Mouse (Mus musculus) hindbrain, embryonic 14.5 days (tissue): Measurements from ENCODE around the gene Dynlt1b. TPM values are rescaled to one million over a fixed set of nuclear protein-coding genes. Genes with fewer than 3 reads are reported as not detected.
"Not testable (repeated sequence)": the region's sequence is repeated elsewhere in the genome, so short reads cannot be mapped to it uniquely, and the experiment has no call there.

Source experiments
- ATAC-seq: fragments of 200-750 bp; cut with Nextera tagmentation; 2 replicates; pipeline ENCODE4 v1.8.0; 2017; ENCODE audit warnings: moderate number of reproducible peaks, mild to moderate bottlenecking, moderate TSS enrichment, moderate library complexity; ENCODE audit not compliant: low FRiP score
- DNase-seq: peaks from one replicate; pipeline ENCODE4 v3.0.0-alpha.2; 2015; ENCODE audit warnings: low spot score
- H3K27ac ChIP-seq: fragments of 300-500 bp; sonication (generic); 2 replicates; pipeline ENCODE4 v1.5.1; 2014; ENCODE audit warnings: mild to moderate bottlenecking, moderate library complexity
- H3K27me3 ChIP-seq: fragments of 300-500 bp; sonication (generic); 2 replicates; pipeline ENCODE4 v1.6.1; 2014; ENCODE audit warnings: mild to moderate bottlenecking, low read length, mixed read lengths; ENCODE audit not compliant: control insufficient read depth, insufficient read depth
- H3K36me3 ChIP-seq: fragments of 300-500 bp; sonication (generic); replicated peaks from 2 replicates; pipeline ENCODE4 v1.6.1; 2014; ENCODE audit not compliant: control insufficient read depth, insufficient read depth
- H3K4me1 ChIP-seq: fragments of 300-500 bp; sonication (generic); replicated peaks from 2 replicates; pipeline ENCODE4 v1.6.1; 2014; ENCODE audit warnings: antibody characterized with exemption, low read length, mixed read lengths; ENCODE audit not compliant: control insufficient read depth, insufficient read depth
- H3K4me2 ChIP-seq: fragments of 300-500 bp; sonication (generic); replicated peaks from 2 replicates; pipeline ENCODE4 v1.6.1; 2014; ENCODE audit warnings: mild to moderate bottlenecking, moderate library complexity
- H3K4me3 ChIP-seq: fragments of 300-500 bp; sonication (generic); replicated peaks from 2 replicates; pipeline ENCODE4 v1.5.1; 2014; ENCODE audit warnings: mild to moderate bottlenecking, low read length
- H3K9ac ChIP-seq: fragments of 300-500 bp; sonication (generic); 2 replicates; pipeline ENCODE4 v1.6.1; 2014
- H3K9me3 ChIP-seq: fragments of 300-500 bp; sonication (generic); 2 replicates; pipeline ENCODE4 v1.6.1; 2016; ENCODE audit warnings: low read length; ENCODE audit not compliant: control insufficient read depth
- WGBS: fragments of 180-500 bp; shearing (Covaris S2); extraction: QIAGEN DNeasy Blood & Tissue Kit; methylation state at CpG from one replicate; pipeline ENCODE4 v1.1.7; 2014; 5-methylcytosine and 5-hydroxymethylcytosine counted together
- polyA plus RNA-seq: library from polyadenylated mRNA; unstranded; fragments of >200 nt; fragmentation: Nextera tagmentation; extraction: Ambion mirVana; gene quantifications from 2 replicates; pipeline ENCODE4 v1.2.1, GENCODE M21; 2014

Dynlt1b gene
- polyA plus RNA-seq, 1 experiment from 2014 or later: 1,455 TPM

DNA sequence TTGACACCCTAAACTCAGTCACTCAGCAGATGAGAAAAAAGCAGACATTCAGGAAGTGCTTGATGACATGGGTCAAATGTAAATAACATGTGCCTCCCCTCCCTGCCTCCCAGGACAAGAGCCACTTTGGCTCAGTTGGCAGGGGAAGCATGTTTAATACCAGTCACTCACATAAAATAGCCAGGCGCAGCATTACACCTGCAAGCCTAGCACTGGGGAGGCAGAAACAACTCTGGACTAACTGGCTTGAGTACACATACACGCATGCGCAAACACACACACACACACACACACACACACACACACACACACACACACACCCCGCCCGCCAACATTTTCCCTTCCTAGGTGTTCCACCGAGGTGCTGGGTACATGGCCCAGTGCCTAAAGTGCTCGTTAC lies 40.8 kb downstream of the Dynlt1b start:
- WGBS: 100% methylated on average over 3 of the region's 7 CpGs
- not testable (repeated sequence) for ATAC-seq, H3K27ac ChIP-seq

DNA sequence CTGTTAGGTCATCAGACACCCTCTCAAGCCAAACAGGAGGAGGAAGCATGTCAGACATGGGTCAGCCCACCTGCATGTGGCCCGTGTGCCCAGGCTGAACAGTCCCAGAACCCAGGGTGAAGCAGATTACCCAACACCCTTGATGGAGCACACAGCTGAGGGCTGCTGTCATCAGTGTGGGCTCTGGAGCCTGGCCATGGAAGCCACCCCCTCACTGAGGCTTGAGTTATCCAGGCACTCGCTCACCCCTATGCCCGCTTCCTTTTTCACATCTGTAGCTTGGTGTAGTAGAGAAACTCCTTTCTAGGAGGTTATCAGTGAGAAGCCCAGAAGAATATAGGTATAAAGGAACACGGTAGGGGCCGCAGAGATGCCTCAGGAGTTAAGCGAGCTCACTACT lies 45.4 kb downstream of the Dynlt1b start:
- H3K4me2 ChIP-seq: peak overlapping the region; percentile 2; the same call in 1 of the 2 replicates
- not testable (repeated sequence) for DNase-seq, H3K27ac ChIP-seq, H3K36me3 ChIP-seq, H3K4me3 ChIP-seq, H3K9me3 ChIP-seq, ATAC-seq, H3K4me1 ChIP-seq, H3K9ac ChIP-seq, H3K27me3 ChIP-seq
- WGBS: 94% methylated on average over 6 of the region's 6 CpGs

More for the DNA sequence above, 40.8 kb downstream of the Dynlt1b start:
- H3K4me3 ChIP-seq, H3K9me3 ChIP-seq, H3K36me3 ChIP-seq, DNase-seq, H3K4me1 ChIP-seq, H3K9ac ChIP-seq, H3K27me3 ChIP-seq, H3K4me2 ChIP-seq: not testable (repeated sequence)

DNA sequence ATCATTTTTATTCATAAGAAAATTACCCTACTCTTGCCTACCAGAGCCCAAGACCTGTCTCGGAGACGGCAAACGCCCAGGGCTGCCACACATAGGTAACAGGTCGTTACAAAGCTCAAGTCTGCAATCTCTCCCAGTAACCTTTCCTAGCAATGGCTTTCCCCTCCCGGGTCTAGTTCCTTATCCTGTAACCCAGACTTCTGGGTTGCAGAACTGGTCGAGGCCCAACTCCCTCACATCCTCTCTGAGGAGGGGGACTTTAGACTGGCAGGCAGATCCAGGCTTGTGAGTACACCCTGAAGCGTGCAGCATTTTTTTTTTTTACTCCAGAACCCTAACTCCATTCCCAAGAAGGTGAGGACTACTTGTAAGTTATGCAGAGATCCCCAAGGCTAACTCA lies 46.0 kb downstream of the Dynlt1b start:
- not testable (repeated sequence) for H3K27ac ChIP-seq, H3K9me3 ChIP-seq, H3K36me3 ChIP-seq, H3K27me3 ChIP-seq, ATAC-seq, DNase-seq, H3K4me1 ChIP-seq
- H3K9ac ChIP-seq: peak overlapping the region; percentile 79
- 60% methylated on average over 6 of the region's 7 CpGs for WGBS
- peak overlapping the region; percentile 74 for H3K4me2 ChIP-seq
- H3K4me3 ChIP-seq: peak overlapping the region; percentile 69; the same call in 1 of the 2 replicates

DNA sequence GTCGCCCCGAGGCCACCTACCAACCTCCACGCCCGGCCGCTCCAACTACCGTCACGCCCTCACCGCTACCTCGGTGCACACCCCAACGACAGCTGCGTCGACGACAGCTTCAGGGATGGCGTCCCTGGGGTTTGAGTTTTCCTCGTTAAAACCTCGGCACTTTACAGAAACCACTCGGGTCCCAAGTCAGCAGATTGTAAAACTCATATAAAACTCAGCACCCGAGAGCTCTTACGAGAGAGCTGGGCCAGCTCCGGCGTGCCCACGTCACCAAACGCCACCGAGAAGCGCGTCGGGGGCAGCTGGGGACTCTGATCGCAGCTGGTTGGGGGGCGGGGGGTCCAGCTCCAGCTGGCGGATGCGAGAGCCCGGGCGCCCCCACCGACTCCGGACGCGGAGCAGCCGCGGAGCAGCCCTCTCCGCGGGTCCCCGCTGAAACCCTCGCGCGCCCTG lies 46.6 kb downstream of the Dynlt1b start:
- WGBS: under 1% methylated on average over 45 of the region's 45 CpGs
- H3K9ac ChIP-seq: peak overlapping the region; percentile 79
- DNase-seq: peak; percentile 63

DNA sequence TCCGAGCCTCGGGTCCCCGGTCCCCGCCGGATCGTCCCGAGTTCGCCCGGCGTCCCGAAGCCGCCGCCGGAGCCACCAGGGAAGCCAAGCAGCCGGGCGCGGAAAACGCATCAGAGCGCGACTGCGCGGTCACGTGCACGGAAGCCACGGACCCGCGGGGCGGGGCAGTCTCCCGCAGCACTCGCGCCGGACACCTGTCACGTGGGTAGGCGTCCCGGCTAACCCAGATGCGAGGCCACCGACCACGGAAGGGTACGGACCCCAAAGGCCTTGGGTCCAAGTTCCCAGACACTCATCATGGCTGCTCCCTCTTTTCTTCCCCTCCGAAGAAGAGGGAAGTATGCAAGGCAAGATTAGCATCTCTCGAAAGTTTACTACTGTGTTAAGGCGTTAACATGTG lies 47.1 kb downstream of the Dynlt1b start:
- 2% methylated on average over 31 of the region's 42 CpGs for WGBS
- H3K27me3 ChIP-seq, H3K36me3 ChIP-seq, H3K9me3 ChIP-seq, H3K4me1 ChIP-seq: not testable (repeated sequence)
- DNase-seq (peak; percentile 63), ATAC-seq (peak; percentile 81)
- Histone ChIP-seq H3K27ac (peak overlapping the region; percentile 75; the same call in 1 of the 2 replicates), H3K4me2 (peak overlapping the region; percentile 74), H3K4me3 (peak overlapping the region; percentile 69), H3K9ac (peak overlapping the region; percentile 79)

More for the DNA sequence above, 46.6 kb downstream of the Dynlt1b start:
- not testable (repeated sequence) for H3K4me1 ChIP-seq, H3K9me3 ChIP-seq, H3K36me3 ChIP-seq, H3K27me3 ChIP-seq
- ATAC-seq: peak; percentile 72
- Histone ChIP-seq H3K27ac (peak overlapping the region; percentile 75), H3K4me3 (peak overlapping the region; percentile 69), H3K4me2 (peak overlapping the region; percentile 74)

DNA sequence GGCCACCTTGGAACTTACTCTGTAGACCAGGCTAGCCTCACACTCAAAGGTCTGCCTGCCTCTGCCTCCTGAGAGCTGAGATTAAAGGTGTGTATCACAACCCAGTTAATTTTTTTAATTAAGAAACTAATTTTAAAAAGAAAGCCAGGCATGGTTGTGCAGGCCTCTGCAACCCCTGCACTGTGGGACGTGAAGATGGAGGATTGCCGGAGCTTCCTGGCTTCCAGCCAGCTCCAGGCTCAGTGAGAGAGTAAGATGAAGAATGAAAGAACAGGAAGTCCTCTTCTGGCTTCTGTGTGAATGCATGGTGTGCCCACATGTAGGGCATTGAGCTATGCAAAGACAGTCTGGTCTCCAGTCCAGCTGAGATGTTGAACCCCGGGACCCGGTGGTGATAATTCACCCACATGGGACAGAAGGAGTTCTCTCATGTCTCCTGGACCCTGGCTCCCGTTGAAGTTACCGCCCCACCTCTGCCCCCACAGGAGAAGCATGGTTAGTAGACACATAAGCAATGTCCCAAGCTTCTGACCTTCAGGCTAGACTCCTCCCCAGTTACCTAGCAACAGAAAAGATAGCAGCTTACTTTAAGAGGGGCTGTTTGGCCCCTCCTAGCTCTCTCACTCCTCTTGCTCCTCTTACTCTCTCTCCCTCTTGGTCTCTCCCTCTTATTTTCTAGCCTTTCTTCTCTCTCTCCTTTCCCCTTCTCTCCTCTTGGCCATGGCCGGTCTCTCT lies 51.1 kb downstream of the Dynlt1b start:
- 59% methylated on average over 3 of the region's 7 CpGs for WGBS
- not testable (repeated sequence) for H3K4me3 ChIP-seq, H3K27ac ChIP-seq, H3K27me3 ChIP-seq, H3K9me3 ChIP-seq, H3K36me3 ChIP-seq, ATAC-seq, H3K4me2 ChIP-seq, H3K4me1 ChIP-seq, H3K9ac ChIP-seq
- DNase-seq: peak; percentile 50

DNA sequence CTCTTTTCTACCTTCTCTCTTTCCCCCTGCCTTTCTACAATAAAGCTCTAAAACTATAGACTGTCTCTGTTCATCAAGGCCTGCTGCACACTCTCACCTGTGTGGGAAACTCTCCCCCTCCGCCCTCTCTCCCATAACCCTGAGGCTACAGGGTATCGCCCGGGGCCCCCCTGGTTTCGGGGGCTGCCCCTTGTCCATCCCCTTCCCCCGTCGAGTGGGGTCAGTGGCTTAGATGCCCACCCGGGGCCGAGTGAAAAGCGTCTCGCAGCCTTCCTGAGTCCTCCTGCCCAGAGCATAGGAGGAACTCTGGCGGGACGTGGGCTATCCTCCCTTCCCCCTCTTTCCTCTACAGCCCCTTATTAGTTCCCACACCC lies 51.7 kb downstream of the Dynlt1b start:
- not testable (repeated sequence) for ATAC-seq, H3K9me3 ChIP-seq

DNA sequence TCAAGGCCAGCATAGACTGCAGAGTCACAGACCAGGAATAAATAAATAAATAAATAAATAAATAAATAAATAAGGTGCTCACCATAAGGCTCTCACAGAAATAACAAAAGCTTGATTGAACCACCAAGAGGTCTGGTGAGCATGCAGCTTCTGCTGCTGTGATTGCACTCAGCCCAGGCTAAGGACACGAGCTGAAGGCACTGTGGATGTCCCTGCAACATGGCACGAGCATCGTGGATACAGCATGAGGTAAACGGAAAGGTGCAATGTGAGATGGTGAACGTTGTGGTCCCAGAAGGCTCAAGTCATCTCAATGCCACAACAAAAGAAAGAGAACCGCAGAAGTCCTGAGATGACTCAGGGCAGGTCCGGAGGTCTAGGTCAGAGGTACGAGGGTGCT lies 52.3 kb downstream of the Dynlt1b start:
- not testable (repeated sequence) for DNase-seq, H3K4me2 ChIP-seq, H3K27ac ChIP-seq, H3K9ac ChIP-seq, H3K36me3 ChIP-seq, ATAC-seq, H3K9me3 ChIP-seq, H3K4me3 ChIP-seq, H3K4me1 ChIP-seq, H3K27me3 ChIP-seq
- 91% methylated on average over 6 of the region's 8 CpGs for WGBS

More for the DNA sequence above, 51.7 kb downstream of the Dynlt1b start:
- not testable (repeated sequence) for H3K4me3 ChIP-seq, H3K27me3 ChIP-seq, H3K36me3 ChIP-seq, H3K4me2 ChIP-seq, H3K9ac ChIP-seq, H3K27ac ChIP-seq, H3K4me1 ChIP-seq, DNase-seq
- WGBS: 91% methylated on average over 12 of the region's 12 CpGs
